Mouse (Mus musculus) heart, adult 18-20 months (tissue): Measurements from ENCODE around the gene Dgki. TPM values are rescaled to one million over a fixed set of nuclear protein-coding genes. Genes with fewer than 3 reads are reported as not detected.

ENCODE experiments used
- DNase-seq, 2 experiments: peaks; one replicate each; pipeline ENCODE4 v3.0.0; 2021 to 2022; ENCODE audit warnings: mixed read lengths in 1 of 2
- total RNA-seq, 2 experiments: library from RNA; stranded (reverse); gene quantifications; 2 replicates each; pipeline ENCODE4 v1.2.3; 2021

Dgki gene
- total RNA-seq, 2 experiments from 2014 or later: 0.17 to 0.64 TPM

- peak in 1 of 2 experiments; percentile 22 for DNase-seq
These were observed 395.1 kb downstream of the Dgki start for GRCm38 (mm10) chr6:36904911-36905310.

- DNase-seq: peak; percentile 19 to 73
These were observed 396.2 kb downstream of the Dgki start for GRCm38 (mm10) chr6:36903821-36904220.

- DNase-seq: no peak
These were observed 396.7 kb downstream of the Dgki start for GRCm38 (mm10) chr6:36903159-36903794.

GRCm38 (mm10) chr6:36899872-36900271, 400.1 kb downstream of the Dgki start:
- no peak for DNase-seq

GRCm38 (mm10) chr6:36898412-36898811, 401.6 kb downstream of the Dgki start:
- no peak for DNase-seq

GRCm38 (mm10) chr6:36897616-36898149, 402.3 kb downstream of the Dgki start:
- DNase-seq: no peak

- peak; percentile 37 to 54 for DNase-seq
These were observed 403.3 kb downstream of the Dgki start for GRCm38 (mm10) chr6:36896656-36897055.

- no peak for DNase-seq
These were observed 408.2 kb downstream of the Dgki start for GRCm38 (mm10) chr6:36891820-36892219.

GRCm38 (mm10) chr6:36890776-36891175, 409.2 kb downstream of the Dgki start:
- DNase-seq: no peak

- peak; percentile 78 to 82 for DNase-seq
These were observed 409.7 kb downstream of the Dgki start for GRCm38 (mm10) chr6:36890296-36890695.

- DNase-seq: no peak
These were observed 418.7 kb downstream of the Dgki start for GRCm38 (mm10) chr6:36881309-36881708.

- no peak for DNase-seq
These were observed 419.2 kb downstream of the Dgki start for GRCm38 (mm10) chr6:36880643-36881263.

GRCm38 (mm10) chr6:36877399-36877798, 422.6 kb downstream of the Dgki start:
- DNase-seq: no peak

GRCm38 (mm10) chr6:36876426-36876825, 423.6 kb downstream of the Dgki start:
- DNase-seq: no peak

- no peak for DNase-seq
These were observed 424.1 kb downstream of the Dgki start for GRCm38 (mm10) chr6:36875926-36876325.

- DNase-seq: no peak
These were observed 427.1 kb downstream of the Dgki start for GRCm38 (mm10) chr6:36872876-36873275.

- DNase-seq: no peak
These were observed 431.8 kb downstream of the Dgki start for GRCm38 (mm10) chr6:36868217-36868616.

GRCm38 (mm10) chr6:36858258-36859041, 441.5 kb downstream of the Dgki start:
- DNase-seq: no peak

- no peak for DNase-seq
These were observed 442.2 kb downstream of the Dgki start for GRCm38 (mm10) chr6:36857627-36858257.

GRCm38 (mm10) chr6:36850422-36851129, 449.4 kb downstream of the Dgki start:
- peak in 1 of 2 experiments; percentile 4 for DNase-seq

GRCm38 (mm10) chr6:36845288-36845687, 454.7 kb downstream of the Dgki start:
- peak; percentile 43 to 49 for DNase-seq

GRCm38 (mm10) chr6:36844258-36844657, 455.7 kb downstream of the Dgki start:
- DNase-seq: peak; percentile 24 to 28
